Mouse (Mus musculus) ES-E14 (cell line): ENCODE measurements around the gene Selplg.

Source experiments
- MAFK ChIP-seq: IDR thresholded peaks from 2 replicates; pipeline ENCODE4 v1.6.1; 2014; ENCODE audit warnings: mild to moderate bottlenecking, low read depth, low read length, inconsistent platforms; ENCODE audit not compliant: insufficient read depth
- ZC3H11A ChIP-seq: IDR thresholded peaks from 2 replicates; pipeline ENCODE4 v1.6.1; 2012; ENCODE audit warnings: low read depth, mild to moderate bottlenecking, inconsistent platforms, low read length, borderline replicate concordance
- ZNF384 ChIP-seq: IDR thresholded peaks from 2 replicates; pipeline ENCODE4 v1.6.1; 2012; ENCODE audit warnings: low read depth, low read length, inconsistent platforms

DNA sequence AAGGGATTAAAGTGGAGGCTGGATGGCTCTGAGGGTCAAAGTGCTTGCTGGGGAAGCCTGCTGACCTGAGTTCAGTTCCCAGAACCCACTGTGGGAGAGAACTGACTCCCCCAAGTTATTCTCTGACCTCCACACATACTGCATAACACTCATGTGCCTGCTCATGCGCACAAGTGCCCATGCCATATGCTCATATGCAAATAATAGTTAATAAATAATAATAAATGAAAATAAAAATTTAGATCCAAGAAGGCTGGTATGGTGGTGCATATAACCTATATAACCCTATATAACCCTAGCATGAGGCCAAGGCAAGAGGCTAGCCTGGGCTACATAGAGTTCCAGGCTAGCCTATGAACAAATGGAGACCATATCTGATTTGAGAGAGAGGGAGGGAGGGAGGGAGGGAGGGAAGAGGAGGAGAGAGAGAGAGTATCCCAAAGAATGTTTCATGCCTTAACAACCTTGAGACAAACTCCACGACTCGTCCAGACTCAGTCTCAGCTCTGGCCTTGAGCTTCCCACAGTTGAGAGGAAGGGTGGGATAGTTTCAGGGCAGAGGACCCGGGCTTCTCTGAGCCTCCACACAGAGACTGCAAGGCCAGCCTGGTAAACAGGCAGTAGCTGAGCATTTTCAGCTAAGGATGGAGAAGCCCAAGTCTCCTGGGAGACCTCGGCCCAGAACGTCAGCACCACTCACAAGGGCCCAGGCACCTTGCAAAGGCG is 2.7 kb downstream of the Selplg start:
- TF ChIP-seq MAFK (no peak), ZC3H11A (no peak), ZNF384 (no peak)
